Mouse (Mus musculus): ENCODE data around the gene Sirt1. TPM values are rescaled to one million over a fixed set of nuclear protein-coding genes. Genes with fewer than 3 reads are reported as not detected.

The Sirt1 gene
- polyA plus RNA-seq, 1 experiment from 2014 or later: 4.9 TPM

DNA sequence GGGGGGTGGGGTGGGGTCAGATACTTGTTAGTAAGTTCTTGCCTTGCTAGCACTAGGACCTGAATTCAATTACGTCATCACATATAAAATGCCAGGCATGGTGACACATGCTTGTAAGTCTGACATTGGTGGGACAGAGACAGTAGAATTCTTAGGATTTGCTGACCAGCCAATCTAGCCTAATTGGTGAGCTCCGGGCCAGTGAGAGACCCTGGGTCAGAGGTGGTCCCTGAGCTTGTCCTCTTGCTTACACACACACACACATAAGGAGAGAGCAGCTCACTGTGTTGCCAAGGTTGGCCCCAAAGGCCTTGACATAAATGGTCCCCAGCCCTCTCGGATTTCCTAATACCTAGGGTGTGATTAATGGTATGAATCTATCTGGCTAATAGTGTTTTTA is 101.7 kb downstream of the Sirt1 start:
- no peak overlapping the region for H3K4me3 ChIP-seq
- peaks cover 78% of the 10 kb centered on the region for H3K36me3 ChIP-seq
- 92% methylated on average over 3 of the region's 3 CpGs for WGBS
- no peaks in the 10 kb centered on the region for H3K4me1 ChIP-seq (replicated peaks)
- no peak overlapping the region for H3K27ac ChIP-seq
- no peaks in the 10 kb centered on the region for H3K9me3 ChIP-seq
- DNase-seq (ENCODE audit: low spot score): no peak
- H3K27me3 ChIP-seq (ENCODE audit: insufficient read depth, poor library complexity, severe bottlenecking): no peaks in the 10 kb centered on the region

DNA sequence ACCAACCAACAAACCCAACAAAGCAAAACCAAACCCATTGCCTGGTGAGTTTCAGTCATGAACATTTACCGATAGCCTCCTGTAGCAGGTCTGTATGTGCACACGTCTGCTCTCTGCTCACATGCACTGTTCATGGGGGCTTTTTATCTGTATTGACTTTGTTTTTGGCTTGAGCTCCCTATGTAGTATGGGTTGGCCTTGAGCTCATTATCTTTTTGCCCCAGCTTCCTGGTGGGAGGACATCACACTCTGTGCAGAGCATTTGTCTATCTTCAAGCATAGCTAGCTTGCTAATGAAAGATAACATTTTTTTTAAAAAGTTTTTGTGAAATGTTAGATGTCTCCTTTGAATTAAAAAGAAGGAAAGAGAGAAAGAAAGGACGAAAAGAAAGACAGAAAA is 104.5 kb downstream of the Sirt1 start:
- H3K4me3 ChIP-seq: no peak overlapping the region
- no peaks in the 10 kb centered on the region for H3K9me3 ChIP-seq
- no peak overlapping the region for H3K27ac ChIP-seq
- no peaks in the 10 kb centered on the region for H3K27me3 ChIP-seq (ENCODE audit: insufficient read depth, poor library complexity, severe bottlenecking)
- peaks cover 73% of the 10 kb centered on the region for H3K36me3 ChIP-seq
- 94% methylated on average over 3 of the region's 3 CpGs for WGBS
- no peak for DNase-seq (ENCODE audit: low spot score)
- H3K4me1 ChIP-seq (replicated peaks): no peaks in the 10 kb centered on the region

DNA sequence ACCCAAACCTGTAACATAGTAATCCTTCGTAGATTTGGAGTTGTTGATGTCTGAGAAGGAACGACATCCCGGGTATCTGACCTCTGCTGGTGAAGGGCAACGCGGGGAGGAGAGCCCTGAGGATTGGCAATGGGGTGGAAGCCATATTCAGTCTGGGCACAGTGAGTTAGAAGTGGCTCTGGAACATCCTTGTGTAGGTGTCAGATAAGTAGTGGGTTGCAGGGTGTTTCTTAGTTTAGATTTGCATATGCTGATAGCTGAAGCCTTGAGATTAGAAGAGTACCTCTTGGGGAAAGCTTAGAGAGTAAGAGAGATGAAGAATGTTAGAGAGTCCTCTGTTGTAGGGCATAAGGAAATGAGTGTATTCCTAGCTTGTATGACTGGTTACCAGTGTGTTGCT is 108.6 kb downstream of the Sirt1 start:
- no peak overlapping the region for H3K4me3 ChIP-seq
- H3K27ac ChIP-seq: no peak overlapping the region
- 94% methylated on average over 5 of the region's 5 CpGs for WGBS
- peaks cover 76% of the 10 kb centered on the region for H3K36me3 ChIP-seq
- H3K4me1 ChIP-seq (replicated peaks): no peaks in the 10 kb centered on the region
- H3K9me3 ChIP-seq: no peaks in the 10 kb centered on the region
- no peak for DNase-seq (ENCODE audit: low spot score)
- no peaks in the 10 kb centered on the region for H3K27me3 ChIP-seq (ENCODE audit: insufficient read depth, poor library complexity, severe bottlenecking)

DNA sequence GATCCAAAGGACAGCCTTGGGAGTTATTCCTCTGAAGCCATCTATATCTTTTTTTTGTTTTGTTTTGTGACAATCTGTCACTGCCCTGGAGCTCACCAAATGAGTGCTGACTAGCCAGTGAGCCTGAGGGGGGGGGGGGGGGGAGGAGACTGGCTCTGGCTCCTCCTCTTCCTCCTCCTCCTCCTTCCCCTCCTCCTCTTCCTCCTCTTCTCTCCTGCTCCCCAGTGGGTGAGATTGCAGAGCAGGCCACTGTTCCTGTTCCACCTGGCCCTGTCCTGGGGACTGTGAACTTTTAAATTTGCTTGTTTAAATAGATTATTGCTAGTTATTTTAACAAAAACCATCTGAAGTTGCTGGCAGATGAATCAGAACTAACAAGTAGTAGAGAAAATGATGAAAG is 109.1 kb downstream of the Sirt1 start:
- Histone ChIP-seq H3K36me3 (peaks cover 71% of the 10 kb centered on the region), H3K4me3 (no peak overlapping the region), H3K27me3 (ENCODE audit: insufficient read depth, poor library complexity, severe bottlenecking) (no peaks in the 10 kb centered on the region), H3K27ac (no peak overlapping the region), H3K9me3 (no peaks in the 10 kb centered on the region), H3K4me1 (replicated peaks) (no peaks in the 10 kb centered on the region)
- DNase-seq (ENCODE audit: low spot score): no peak

Other genes starting within 250 kb of the Sirt1 start
- 0.09 and 0.10 TPM in 2 replicates for gene Mypn, start 177.8 kb downstream of the Sirt1 start, polyA plus RNA-seq (2016; fragmentation: Nextera tagmentation; extraction: Ambion mirVana)
- gene Herc4, start 137.9 kb downstream of the Sirt1 start, polyA plus RNA-seq (2016; fragmentation: Nextera tagmentation; extraction: Ambion mirVana): 41.8 and 44.6 TPM in 2 replicates
- gene Dnajc12, start 739 bp upstream of the Sirt1 start, polyA plus RNA-seq (2016; fragmentation: Nextera tagmentation; extraction: Ambion mirVana): 12.5 and 13.4 TPM in 2 replicates
- not detected in 2 replicates for gene Gm7075, start 40.1 kb upstream of the Sirt1 start, polyA plus RNA-seq (2016; fragmentation: Nextera tagmentation; extraction: Ambion mirVana)
- 0.07 and 0.21 TPM in 2 replicates for gene Ctnna3, start 48.4 kb upstream of the Sirt1 start, polyA plus RNA-seq (2016; fragmentation: Nextera tagmentation; extraction: Ambion mirVana)

All from hindbrain, embryonic 10.5 days (tissue).